Mouse (Mus musculus) bone marrow, adult 2 months (tissue): Measurements from ENCODE around the gene Mroh7.

Experiments used
- CTCF ChIP-seq: fragments of 200-500 bp; IDR thresholded peaks from 2 replicates; pipeline ENCODE4 v1.5.1; 2011; ENCODE audit warnings: low read length, control low read depth; ENCODE audit not compliant: control insufficient read depth, insufficient read depth
- POLR2A ChIP-seq: fragments of 200-500 bp; IDR thresholded peaks from 2 replicates; pipeline ENCODE4 v1.6.1; 2011; ENCODE audit warnings: low read depth, mild to moderate bottlenecking, control low read depth, low read length, borderline replicate concordance; ENCODE audit not compliant: control insufficient read depth

- TF ChIP-seq POLR2A (no peak), CTCF (no peak)
These were observed 86.5 kb downstream of the Mroh7 start for GRCm38 (mm10) chr4:106644218-106644610.
